Mouse (Mus musculus): ENCODE data around the gene Aldh9a1.

DNA sequence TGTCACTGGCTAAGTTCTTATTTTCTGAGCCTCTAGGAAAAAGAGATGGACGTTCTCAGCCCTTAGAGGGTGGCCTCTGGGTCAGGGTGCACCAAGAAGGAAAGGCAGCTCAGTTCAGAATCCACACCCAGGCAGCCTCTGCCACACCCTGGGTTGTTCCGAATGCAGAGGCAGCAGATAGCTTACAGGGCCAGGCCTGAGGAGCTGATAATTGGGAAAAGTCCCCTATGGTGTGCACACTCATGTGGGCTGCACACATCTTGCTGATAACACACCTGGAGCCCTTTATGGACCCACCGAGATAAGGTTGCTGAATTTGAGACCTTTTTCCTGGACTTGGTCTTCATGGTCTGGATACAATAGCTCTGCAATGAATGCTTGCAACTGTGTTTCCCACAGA, 34.4 kb downstream of the Aldh9a1 start:
- TF ChIP-seq GATA1 (IDR thresholded peaks at IDR 0.05; ENCODE audit: low read length), result peak; percentile 95
- peak; percentile 90 for TF ChIP-seq TAL1 (IDR thresholded peaks at IDR 0.05; ENCODE audit: low read length)
